Mouse (Mus musculus) erythroblast, embryonic 14.5 days (primary cell): ENCODE measurements around the gene Nfe2l3.

Source experiments
- GATA1 ChIP-seq: IDR thresholded peaks from 2 replicates; pipeline ENCODE4 v1.6.1; 2012; ENCODE audit warnings: low read length, inconsistent platforms, mixed read lengths
- TAL1 ChIP-seq: IDR thresholded peaks from 3 replicates; pipeline ENCODE4 v1.6.1; 2012; ENCODE audit warnings: low read length, inconsistent platforms, mixed read lengths

DNA sequence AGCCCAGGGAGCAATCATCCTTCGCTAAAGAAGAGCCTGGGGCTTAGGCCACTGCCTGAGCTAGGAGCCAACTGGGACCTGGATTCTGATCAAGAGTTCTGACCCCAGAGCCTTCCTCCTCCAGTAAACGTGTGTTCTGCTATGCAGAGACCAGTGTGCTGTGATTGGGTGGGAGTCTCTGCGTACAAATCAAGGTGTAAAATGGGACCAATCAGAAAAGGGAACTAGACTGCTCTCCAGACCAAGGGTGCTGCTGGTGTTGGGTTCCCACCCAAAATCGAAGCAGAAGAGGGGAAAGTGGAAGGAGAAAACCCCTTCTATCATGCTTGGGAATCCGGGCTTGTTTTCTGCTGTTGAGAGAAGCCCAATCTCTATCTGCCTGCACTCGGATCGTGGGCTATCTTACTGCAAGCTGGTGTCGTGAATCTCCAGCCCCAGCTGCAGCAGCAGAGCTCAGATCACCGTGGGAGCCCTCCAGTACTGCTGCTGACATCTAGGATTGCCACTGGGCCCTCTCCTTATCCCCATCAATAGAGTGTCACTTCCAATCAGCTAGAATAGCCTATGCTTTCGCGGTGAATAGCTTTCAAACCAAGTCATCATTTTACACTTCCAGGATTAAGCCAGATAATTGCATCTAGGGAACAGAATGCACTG is 8.9 kb upstream of the Nfe2l3 start:
- TF ChIP-seq TAL1 (no peak), GATA1 (no peak)
